Mouse (Mus musculus): ENCODE measurements around the gene Slc30a9.
A peak's percentile ranks its signal among the peaks of the same experiment; 100 is the strongest.

Gene Slc30a9

DNA sequence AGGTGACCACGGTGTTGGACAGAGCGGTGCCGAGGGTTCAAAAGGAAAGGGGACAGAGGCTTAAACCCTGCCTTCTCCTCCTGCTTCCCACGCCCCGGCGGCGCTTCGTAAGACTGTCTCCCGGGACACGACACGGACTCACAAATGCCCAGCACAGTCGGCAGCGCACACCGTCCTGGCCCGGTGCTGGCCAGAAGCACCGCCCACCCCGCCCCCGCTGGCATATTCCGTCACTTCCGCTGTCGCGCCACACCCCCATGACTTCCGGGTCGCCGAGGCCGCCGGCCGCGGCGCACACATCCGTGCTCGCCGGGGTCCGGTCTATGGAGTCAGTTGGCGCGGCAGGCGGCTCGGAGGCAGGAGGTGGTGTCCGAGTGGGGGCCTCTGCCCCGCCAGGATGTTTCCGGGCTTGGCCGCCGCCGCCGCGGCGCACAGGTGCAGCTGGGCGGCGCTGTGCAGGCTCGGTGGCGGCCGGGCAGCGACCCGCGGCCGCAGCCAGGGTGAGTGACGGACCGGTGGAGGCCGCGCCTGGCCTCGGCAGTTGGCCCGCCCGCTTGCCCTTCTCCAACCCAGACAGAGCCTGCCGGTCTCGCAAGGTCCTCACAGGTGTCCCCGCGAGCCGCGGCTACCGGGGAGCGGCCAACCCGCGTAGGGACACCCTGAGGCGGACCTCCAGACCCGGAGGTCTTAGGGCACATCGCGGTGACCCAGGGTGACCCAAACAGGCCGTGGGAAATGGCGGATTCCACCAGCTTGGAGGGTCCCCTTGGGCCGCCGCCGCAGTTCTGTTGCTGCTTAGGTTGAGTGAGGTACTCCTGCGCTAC lies at the start of gene Slc30a9:
TSS of gene Slc30a9 (plus strand) at position 258 of the 824 bp plus-strand sequence.
- DNase-seq (ENCODE audit: extremely low read depth, low read depth, low spot score) = no peak

GRCm38 (mm10) chr5:67258473-67258872 lies 48.3 kb upstream of the Slc30a9 start:
- no peak for DNase-seq (ENCODE audit: extremely low read depth, low read depth, low spot score)

- DNase-seq (ENCODE audit: extremely low read depth, low read depth, low spot score) = no peak
These were observed 46.6 kb upstream of the Slc30a9 start for GRCm38 (mm10) chr5:67260159-67260530.

GRCm38 (mm10) chr5:67260531-67261371 lies 46.0 kb upstream of the Slc30a9 start, which contains the start of gene Tmem33:
TSS of gene Tmem33 (plus strand) at chr5:67260565.
- DNase-seq (ENCODE audit: extremely low read depth, low read depth, low spot score) = peak; percentile 73

GRCm38 (mm10) chr5:67262964-67263363 lies 43.8 kb upstream of the Slc30a9 start:
- DNase-seq (ENCODE audit: extremely low read depth, low read depth, low spot score) = no peak

DNA sequence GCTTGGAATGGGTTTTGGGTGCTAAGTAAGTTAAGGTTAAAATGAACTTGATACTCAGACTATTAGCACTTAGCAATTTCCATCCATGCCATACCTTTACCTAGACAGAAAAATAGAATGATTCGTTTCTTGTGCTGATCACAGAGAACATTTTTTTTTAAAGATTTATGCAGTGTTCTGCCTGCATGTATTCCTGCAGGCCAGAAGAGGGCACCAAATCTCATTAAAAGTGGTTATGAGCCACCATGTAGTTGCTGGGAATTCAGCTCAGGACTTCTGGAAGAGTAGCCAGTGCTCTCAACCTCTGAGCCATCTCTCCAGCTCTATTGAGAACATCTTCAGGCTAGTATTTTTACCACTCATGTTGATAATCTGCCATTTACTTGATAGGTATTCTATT lies 40.6 kb upstream of the Slc30a9 start:
- no peak for DNase-seq (ENCODE audit: extremely low read depth, low read depth, low spot score)

DNA sequence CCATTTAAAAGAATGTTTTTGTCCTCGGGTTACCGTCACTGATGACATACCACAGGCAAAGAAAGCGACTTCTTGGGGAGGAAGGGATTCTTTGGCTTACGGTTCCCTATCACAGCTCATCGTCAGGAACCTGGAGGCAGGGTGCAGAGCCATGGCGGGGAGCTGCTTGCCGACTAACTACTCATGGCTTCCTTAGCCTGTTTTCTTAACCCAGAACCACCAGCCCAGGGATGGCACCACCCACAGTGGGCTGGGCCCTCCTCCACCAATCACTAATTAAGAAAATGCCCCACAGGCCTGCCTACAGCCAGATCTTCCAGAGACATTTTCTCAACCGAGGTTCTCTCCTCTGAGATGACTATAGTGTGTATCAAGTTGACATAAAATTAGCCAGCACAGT lies 37.4 kb upstream of the Slc30a9 start:
- no peak for DNase-seq (ENCODE audit: extremely low read depth, low read depth, low spot score)

DNA sequence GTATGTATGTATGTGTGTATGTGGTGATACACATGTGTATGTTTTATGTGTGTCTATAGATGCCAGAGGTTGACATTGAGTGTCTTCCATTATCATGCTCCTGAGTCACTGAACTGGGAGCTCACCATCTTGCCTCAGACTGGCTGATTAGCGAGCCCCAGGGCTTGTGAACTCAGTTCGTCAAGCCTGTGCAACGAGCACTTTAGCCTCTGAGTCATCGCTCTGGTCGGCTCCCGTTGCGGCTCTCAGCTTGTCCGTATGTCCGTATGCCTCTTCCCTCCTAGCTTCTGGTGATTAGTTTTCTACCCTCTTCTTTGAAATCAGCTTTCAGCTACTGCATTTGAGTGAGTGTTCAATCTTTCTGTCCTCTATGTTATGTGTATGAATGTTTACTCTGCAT lies 27.3 kb upstream of the Slc30a9 start:
- no peak for DNase-seq (ENCODE audit: extremely low read depth, low read depth, low spot score)

DNA sequence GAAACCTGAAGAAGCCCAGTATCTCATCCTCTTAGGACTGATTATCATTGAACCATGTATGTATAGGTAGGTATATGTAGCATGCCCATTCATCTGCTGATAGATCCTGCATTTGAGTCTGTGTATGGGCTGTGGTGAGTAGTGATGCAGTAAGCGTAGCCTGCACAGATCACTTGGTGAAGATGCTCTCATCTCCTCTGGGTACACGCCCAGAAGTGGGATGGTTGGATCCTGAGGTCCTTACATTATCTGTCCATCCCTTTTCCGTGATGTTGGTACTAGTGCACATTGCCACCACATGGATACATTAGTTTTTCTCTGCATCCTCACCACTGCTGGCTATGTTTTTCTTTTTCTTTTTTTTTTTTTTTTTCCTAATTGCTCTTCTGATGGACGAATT lies 26.9 kb upstream of the Slc30a9 start:
- no peak for DNase-seq (ENCODE audit: extremely low read depth, low read depth, low spot score)

GRCm38 (mm10) chr5:67280400-67280799 lies 26.4 kb upstream of the Slc30a9 start:
- no peak for DNase-seq (ENCODE audit: extremely low read depth, low read depth, low spot score)

DNA sequence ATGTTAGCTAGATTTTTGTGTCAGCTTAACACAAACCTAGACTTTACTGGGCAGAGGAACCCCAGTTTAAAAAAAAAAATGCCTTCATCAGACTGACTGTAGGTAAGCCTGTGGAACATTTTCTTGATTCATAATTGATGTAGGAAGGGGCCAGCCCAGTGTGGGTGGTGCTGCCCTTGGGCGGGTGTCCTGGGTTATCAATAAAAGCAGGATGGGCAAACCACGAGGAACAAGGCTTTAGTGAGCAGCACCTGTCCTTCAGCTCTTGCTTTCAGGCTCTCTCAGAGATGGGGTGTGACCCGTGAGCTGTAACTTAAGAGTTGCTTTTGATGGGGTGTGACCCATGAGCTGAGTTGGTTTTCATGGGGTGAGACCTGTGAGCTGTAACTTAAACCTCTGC lies 11.7 kb upstream of the Slc30a9 start:
- DNase-seq (ENCODE audit: extremely low read depth, low read depth, low spot score) = no peak

DNA sequence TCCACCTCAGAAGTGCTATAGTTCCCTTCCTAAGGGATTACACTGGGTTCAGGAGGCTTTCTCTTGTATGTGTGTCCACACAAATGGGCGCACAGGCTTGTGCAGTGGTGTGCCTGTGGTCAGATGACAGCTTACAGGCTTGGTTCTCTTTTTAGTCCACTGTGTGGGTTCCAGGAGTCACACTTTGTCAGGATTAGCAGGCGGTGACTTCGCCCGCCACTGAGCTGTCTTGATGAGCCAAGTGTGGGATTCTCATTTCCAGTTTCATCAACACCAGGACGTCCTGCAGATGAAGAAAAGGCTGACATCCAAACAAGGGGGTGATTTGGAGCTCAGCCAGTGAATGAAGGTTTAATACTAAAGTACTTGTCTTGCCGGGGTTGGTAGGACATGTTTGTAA lies 11.1 kb upstream of the Slc30a9 start:
- DNase-seq (ENCODE audit: extremely low read depth, low read depth, low spot score) = no peak

DNA sequence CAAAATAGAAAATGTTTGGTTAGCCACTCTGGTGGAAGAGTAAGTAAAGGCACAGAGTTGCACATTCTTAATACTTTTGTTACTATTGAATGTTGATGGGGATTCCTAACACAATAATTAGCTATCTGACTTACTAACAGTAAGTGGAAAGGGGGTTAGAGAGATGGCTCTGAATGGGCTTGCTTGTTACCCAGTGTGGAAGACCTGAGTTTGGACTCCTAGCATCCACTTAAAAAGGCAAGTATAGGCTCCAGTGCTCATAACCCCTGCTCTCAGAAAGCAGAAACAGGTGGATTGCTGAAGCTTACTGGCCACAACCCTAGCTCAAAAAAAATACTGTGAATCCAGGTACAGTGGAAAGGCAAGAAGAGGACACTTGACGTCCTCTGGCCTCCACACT lies 10.6 kb upstream of the Slc30a9 start:
- DNase-seq (ENCODE audit: extremely low read depth, low read depth, low spot score) = no peak

DNA sequence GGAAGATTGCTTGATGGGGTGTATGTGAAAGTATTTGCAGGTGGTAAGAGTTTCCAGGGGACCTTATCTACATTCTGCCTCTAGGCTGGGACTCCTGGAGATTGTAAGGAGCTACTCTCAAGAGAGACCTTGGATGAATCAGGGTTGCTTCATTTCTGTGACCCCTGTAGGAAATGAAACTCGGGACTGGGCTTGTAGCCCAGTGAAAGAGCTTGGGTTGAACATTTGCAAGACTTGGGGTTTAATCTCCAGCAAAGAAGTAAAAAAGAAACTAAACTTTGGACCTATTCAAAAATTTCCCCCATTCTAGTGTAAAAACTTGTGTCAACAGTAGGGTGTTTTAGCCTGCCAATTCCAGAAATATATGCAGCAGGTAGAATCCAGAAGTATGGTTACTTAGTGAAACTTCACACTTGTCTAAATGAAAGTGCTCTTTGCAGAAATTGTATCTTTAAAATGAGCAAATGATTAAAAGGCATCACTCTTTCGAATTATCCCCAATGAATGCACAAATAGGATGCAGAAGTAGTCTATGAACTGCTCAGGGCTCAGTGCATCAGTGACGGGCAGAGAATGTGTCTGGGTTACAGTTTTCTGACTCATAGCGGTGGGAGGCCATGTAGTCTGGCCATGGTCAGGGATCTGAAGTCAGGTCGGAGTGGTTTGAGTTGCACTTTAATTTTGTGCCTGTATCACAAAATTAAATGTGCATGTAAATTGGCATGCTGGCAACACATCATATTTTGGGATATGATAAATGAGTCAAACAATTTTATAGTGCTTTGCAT lies 9.5 kb upstream of the Slc30a9 start:
- no peak for DNase-seq (ENCODE audit: extremely low read depth, low read depth, low spot score)

DNA sequence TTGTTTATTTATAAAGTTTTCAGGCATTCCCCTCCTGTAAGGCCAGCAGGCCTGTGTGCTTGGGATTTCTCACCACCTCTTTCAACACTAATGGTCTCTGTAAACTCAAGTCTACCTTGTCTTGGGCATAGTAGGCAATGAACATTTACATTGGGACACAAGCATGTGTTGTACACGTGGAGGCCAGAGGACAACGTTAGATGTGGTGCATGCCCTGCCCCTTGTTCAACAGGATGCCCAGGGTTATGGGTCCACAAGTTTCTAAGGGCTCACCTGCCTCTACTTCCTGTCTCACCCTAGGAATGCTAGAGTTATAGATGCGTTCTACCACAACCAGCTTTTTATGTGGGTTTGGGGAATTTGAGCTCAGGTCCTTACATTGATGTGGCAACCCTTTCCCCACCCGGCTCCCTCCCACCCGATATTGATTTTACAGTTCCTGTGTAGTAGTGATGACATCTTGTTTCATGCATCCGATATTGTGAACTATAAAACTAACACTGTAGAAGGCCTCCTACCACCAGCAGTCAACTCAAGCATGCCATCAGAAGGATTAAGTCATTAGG lies 6.8 kb upstream of the Slc30a9 start:
- DNase-seq (ENCODE audit: extremely low read depth, low read depth, low spot score) = no peak

- DNase-seq (ENCODE audit: extremely low read depth, low read depth, low spot score) = no peak
These were observed 5.7 kb upstream of the Slc30a9 start for GRCm38 (mm10) chr5:67300926-67301597.

GRCm38 (mm10) chr5:67301722-67302331 lies 4.9 kb upstream of the Slc30a9 start:
- no peak for DNase-seq (ENCODE audit: extremely low read depth, low read depth, low spot score)

GRCm38 (mm10) chr5:67303816-67304215 lies 2.9 kb upstream of the Slc30a9 start:
- no peak for DNase-seq (ENCODE audit: extremely low read depth, low read depth, low spot score)

DNA sequence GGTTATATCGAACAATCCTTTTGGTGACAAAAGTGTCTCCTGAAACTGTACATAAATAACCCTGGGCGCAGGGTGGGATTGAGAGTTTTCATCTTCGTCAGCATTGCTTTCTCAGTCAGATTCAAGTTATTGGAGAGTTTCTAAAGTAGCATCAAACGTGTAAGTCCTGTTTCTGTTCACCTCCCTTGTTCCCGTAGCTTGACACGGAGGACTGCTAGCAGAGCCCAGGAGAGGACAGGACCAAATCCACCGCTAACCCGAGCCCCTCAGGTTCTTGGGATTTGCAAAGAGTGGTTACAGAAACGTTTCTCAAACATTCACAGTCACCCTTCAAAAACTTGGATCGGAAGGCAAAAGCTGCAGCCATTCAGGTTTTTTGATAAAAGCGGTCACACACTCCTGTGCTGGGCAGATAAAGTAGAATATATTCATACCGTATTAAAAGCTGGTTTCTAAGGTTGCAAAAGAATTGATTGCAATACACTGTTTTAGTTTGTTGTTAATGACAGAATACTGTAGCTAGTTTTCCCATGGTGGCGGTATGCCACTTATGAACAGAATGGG lies 986 bp downstream of the Slc30a9 start:
- no peak for DNase-seq (ENCODE audit: extremely low read depth, low read depth, low spot score)
